Mouse (Mus musculus): ENCODE measurements around the gene Fam19a3.
A peak's percentile ranks its signal among the peaks of the same experiment; 100 is the strongest.
"Not testable (repeated sequence)": the region's sequence is repeated elsewhere in the genome, so short reads cannot be mapped to it uniquely, and the experiment has no call there.

Fam19a3 gene

GRCm38 (mm10) chr3:104765021-104765420, 16.6 kb downstream of the Fam19a3 start:
- DNase-seq (ENCODE audit: low spot score in 2 of 2): no peak

- not testable (repeated sequence) for DNase-seq (ENCODE audit: low spot score in 2 of 2)
These were observed 19.4 kb downstream of the Fam19a3 start for GRCm38 (mm10) chr3:104762103-104762863.

- no peak for DNase-seq (ENCODE audit: low spot score in 2 of 2)
These were observed 22.8 kb downstream of the Fam19a3 start for GRCm38 (mm10) chr3:104758869-104759268.

GRCm38 (mm10) chr3:104758406-104758805, 23.2 kb downstream of the Fam19a3 start:
- DNase-seq (ENCODE audit: low spot score in 2 of 2): peak in 1 of 2 experiments; percentile 27

- DNase-seq (ENCODE audit: low spot score in 2 of 2): not testable (repeated sequence)
These were observed 28.8 kb downstream of the Fam19a3 start for GRCm38 (mm10) chr3:104752845-104753244.

GRCm38 (mm10) chr3:104743864-104744263, 37.8 kb downstream of the Fam19a3 start:
- DNase-seq (ENCODE audit: low spot score in 2 of 2): no peak

- no peak for DNase-seq (ENCODE audit: low spot score in 2 of 2)
These were observed 38.5 kb downstream of the Fam19a3 start for GRCm38 (mm10) chr3:104743161-104743560.

GRCm38 (mm10) chr3:104741954-104742353, 39.7 kb downstream of the Fam19a3 start:
- DNase-seq (ENCODE audit: low spot score in 2 of 2): no peak

GRCm38 (mm10) chr3:104734654-104735053, 47.0 kb downstream of the Fam19a3 start:
- no peak for DNase-seq (ENCODE audit: low spot score in 2 of 2)

- no peak for DNase-seq (ENCODE audit: low spot score in 2 of 2)
These were observed 48.7 kb downstream of the Fam19a3 start for GRCm38 (mm10) chr3:104732907-104733306.

GRCm38 (mm10) chr3:104729270-104729839, 52.3 kb downstream of the Fam19a3 start:
- DNase-seq (ENCODE audit: low spot score in 2 of 2): no peak
